Mouse (Mus musculus) megakaryocyte progenitor cell, adult 5-6 weeks (primary cell): ENCODE results near the gene Bod1l. TPM values are rescaled to one million over a fixed set of nuclear protein-coding genes. Genes with fewer than 3 reads are reported as not detected.

Experiments
- ATAC-seq: replicated peaks from 2 replicates; pipeline ENCODE4 v1.8.0; 2016; ENCODE audit warnings: mild to moderate bottlenecking, moderate TSS enrichment, inconsistent platforms; ENCODE audit not compliant: poor library complexity
- total RNA-seq, 2 experiments: library from RNA; stranded (forward) in 1 of 2; stranded (reverse) in 1 of 2; fragments of 157-497, 149-512 nt in 1 of 2; fragments of 200-1000 nt in 1 of 2; gene quantifications; 2 replicates each; pipeline versions ENCODE4 v1.2.3 to v1.2.4; 2015 to 2017

Gene Bod1l
- total RNA-seq, 2 experiments from 2014 or later: 31.5 to 38.1 TPM

- no peak for ATAC-seq
Observed at GRCm38 (mm10) chr5:41760831-41761508, 83.1 kb downstream of the Bod1l start.

DNA sequence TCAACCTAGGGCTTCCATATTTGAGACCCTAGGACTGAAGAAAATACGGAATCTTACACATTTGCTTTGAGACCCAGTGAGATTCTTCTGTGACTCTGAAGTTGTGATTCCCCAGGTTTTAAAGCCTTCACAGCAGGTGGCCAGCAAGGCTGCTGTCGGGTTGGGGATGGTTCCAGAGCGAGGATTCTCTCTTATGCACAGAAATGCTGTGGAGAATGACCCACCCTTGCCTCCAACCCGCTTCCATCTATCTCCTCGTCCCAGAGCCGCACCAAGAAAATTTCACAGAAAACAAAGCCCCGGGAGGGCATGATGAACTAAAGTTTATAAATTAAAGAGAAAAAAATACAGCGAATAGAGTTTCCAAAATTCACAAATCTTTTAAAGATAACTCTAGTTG is 84.0 kb downstream of the Bod1l start:
- ATAC-seq: no peak

GRCm38 (mm10) chr5:41758671-41759639 is 85.2 kb downstream of the Bod1l start:
- ATAC-seq: no peak

GRCm38 (mm10) chr5:41757338-41757737 is 86.8 kb downstream of the Bod1l start:
- ATAC-seq: no peak

- no peak for ATAC-seq
Observed at GRCm38 (mm10) chr5:41756396-41756795, 87.7 kb downstream of the Bod1l start.

DNA sequence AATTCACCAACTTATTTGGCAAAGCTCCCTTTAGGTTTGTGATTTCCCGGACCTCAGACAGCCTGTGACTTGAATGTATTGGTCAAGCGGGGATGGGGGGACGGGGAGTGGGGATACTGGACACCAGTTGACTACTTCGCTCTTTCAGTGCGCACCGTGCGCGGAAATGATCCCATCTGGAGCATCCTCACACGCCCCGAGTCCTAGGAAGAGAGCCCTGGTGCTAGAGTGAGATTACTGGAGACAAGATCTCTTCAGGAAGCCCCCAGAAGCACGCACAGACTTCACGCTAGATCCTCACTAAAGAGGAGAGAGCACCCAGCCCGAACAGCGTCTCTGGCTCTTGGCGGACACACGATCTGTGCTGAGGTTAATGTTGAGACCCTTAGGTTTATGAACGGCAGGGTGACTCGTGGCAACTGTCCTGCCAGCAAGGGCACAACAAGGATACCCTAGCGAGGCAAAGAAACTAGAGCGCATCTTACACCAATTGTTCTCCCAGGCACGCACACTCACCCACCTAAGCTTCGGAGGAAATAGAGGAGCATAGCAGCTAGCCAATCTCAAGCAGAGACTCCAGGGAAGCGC is 88.6 kb downstream of the Bod1l start:
- 0 out of 2 replicates have a peak, but pooled peaks have one; percentile 20 for ATAC-seq

DNA sequence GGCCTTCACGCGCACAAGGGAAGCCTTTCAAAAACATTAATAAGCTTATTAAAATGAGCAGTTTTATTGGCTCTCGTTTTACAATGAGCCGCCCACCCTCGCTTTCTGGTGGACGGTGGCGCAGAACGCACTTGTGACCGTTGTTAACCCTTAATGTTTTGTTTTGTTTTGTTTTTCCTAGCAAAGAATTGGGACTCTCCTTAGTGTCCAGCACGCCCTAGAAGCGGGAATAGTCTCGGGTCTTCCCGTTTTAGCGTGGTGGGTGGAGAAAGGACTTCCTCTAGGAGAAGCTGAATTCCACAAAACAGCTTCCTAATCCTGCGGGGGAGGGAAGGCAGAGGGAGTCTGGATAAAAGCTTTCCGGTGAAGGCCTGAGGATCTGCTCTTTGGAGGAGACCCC is 89.3 kb downstream of the Bod1l start:
- ATAC-seq: no peak

DNA sequence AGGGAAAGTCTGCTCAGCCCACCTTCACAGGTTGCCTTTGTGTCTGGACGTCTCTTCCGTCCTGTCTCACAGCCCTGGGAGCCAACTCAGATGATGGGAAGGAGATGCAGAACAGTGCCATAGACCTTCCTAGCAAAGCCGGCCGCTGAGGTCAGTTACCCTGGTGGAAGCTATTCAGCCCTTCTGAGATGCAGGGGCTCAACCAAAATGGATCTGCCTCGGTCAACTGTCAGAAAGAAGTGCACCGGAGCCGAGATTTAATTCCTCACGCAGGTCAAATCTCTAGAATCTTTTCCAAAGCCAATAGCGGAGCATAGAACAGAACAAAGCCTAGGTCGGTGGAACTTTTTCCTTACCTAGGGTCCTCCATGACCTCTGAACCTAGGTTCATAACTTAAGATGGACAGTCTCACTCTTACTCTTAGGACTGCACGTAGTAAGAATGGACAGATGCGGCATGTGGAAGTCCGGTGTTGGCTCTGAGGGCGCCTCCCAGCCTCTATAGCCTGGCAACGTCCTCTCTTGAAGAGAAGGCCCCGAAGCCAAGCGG is 89.8 kb downstream of the Bod1l start:
- ATAC-seq: 0 out of 2 replicates have a peak, but pooled peaks have one; percentile 18

- ATAC-seq: no peak
Observed at GRCm38 (mm10) chr5:41752721-41753120, 91.4 kb downstream of the Bod1l start.

DNA sequence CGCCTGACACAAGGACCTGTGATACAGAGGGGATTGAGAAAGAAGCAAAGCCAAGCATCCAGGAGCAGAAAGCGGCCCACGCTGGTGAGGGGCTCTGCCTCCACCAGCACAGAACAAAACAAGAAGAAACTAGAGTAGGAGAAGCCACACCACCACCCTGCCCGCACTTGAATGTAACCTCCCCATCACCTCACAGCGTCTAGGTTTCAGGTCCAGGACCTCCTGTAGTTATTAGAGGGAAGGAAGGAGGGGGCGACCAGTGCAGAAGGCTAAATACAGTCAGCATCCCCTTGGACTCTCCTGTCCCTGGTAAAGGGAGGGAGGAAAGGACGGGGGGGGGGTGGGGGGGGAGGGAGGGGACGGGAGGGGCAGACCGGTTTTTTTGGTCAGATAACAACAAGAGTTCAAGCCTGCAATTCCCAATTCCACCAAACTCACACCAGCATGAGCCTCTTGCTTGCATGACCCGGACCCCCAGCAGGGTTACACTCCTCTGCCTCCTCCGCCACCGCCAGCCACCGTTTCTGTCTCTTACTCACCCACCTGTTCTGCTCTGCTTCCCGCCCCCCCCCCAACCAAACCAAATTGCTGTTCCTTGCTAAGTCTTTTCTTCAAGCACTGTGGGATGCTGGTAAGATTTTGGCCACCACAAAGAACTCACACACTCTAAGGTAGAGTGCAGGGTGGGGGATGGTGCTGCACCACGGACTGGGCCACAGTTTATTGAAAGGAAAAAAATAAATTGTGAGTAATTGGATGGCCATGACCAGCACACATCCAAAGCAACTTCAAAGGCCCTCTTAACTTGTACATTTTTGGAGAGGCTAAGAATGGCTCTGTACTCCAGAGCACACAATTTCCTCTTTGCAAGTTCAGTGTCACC is 99.0 kb downstream of the Bod1l start:
- ATAC-seq: no peak

- peak; percentile 48; the same call in 1 of the 2 replicates for ATAC-seq
Observed at GRCm38 (mm10) chr5:41744234-41744633, 99.9 kb downstream of the Bod1l start.

DNA sequence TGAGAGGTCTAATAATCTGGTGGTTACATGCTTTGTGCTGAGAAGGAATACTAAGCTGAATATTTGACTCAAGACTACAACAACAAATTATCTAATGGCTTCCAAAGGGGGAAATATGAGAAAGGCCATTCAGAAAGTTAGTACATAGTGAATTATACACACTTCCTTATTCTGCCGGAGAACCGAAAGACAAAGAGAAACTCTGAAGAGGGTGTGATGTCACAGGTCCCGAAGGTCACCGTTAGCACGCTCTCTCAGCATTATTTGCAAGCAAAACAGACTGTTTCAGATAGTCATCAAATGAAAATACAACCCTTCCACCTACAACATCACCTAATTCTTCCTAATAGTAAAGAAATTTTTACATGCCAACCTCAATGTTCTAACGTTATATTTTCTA is 105.3 kb downstream of the Bod1l start:
- ATAC-seq: peak; percentile 98

Other genes with a start within 250 kb of the Bod1l start
- gene Rab28, start 136.2 kb downstream of the Bod1l start, total RNA-seq (2015): 45.8 and 49.3 TPM in 2 replicates
- gene Rab28, start 136.2 kb downstream of the Bod1l start, total RNA-seq (2017): 40.6 and 44.1 TPM in 2 replicates
- not detected in 2 replicates for gene Nkx3-2, start 79.8 kb downstream of the Bod1l start, total RNA-seq (2015)
- not detected in 2 replicates for gene Nkx3-2, start 79.8 kb downstream of the Bod1l start, total RNA-seq (2017)
- gene Gm16223, start 223.6 kb upstream of the Bod1l start, total RNA-seq (2015): not detected in 2 replicates
- not detected in 2 replicates for gene Gm16223, start 223.6 kb upstream of the Bod1l start, total RNA-seq (2017)